Mouse (Mus musculus): ENCODE results near the gene Ddx52.

The Ddx52 gene

GRCm38 (mm10) chr11:83941950-83942840 is at the start of gene Ddx52:
Ddx52 (plus strand) TSS chr11:83942062.
- DNase-seq (ENCODE audit: low read depth, low spot score) = peak; percentile 97

- DNase-seq (ENCODE audit: low read depth, low spot score) = no peak
These were observed 48.5 kb upstream of the Ddx52 start for GRCm38 (mm10) chr11:83893325-83893724.

- no peak for DNase-seq (ENCODE audit: low read depth, low spot score)
These were observed 45.1 kb upstream of the Ddx52 start for GRCm38 (mm10) chr11:83896430-83897410.

- no peak for DNase-seq (ENCODE audit: low read depth, low spot score)
These were observed 44.3 kb upstream of the Ddx52 start for GRCm38 (mm10) chr11:83897569-83897968.

GRCm38 (mm10) chr11:83902812-83903211 is 39.0 kb upstream of the Ddx52 start:
- no peak for DNase-seq (ENCODE audit: low read depth, low spot score)

- DNase-seq (ENCODE audit: low read depth, low spot score) = no peak
These were observed 36.1 kb upstream of the Ddx52 start for GRCm38 (mm10) chr11:83905756-83906155.

- no peak for DNase-seq (ENCODE audit: low read depth, low spot score)
These were observed 33.5 kb upstream of the Ddx52 start for GRCm38 (mm10) chr11:83908376-83908775.

GRCm38 (mm10) chr11:83913824-83914311 is 28.0 kb upstream of the Ddx52 start:
- DNase-seq (ENCODE audit: low read depth, low spot score) = no peak

- no peak for DNase-seq (ENCODE audit: low read depth, low spot score)
These were observed 27.4 kb upstream of the Ddx52 start for GRCm38 (mm10) chr11:83914501-83914900.

- DNase-seq (ENCODE audit: low read depth, low spot score) = no peak
These were observed 19.3 kb upstream of the Ddx52 start for GRCm38 (mm10) chr11:83922600-83922999.

- peak; percentile 7 for DNase-seq (ENCODE audit: low read depth, low spot score)
These were observed 14.8 kb upstream of the Ddx52 start for GRCm38 (mm10) chr11:83927097-83927496.

GRCm38 (mm10) chr11:83932506-83933106 is 9.3 kb upstream of the Ddx52 start:
- DNase-seq (ENCODE audit: low read depth, low spot score) = no peak

- DNase-seq (ENCODE audit: low read depth, low spot score) = no peak
These were observed 8.5 kb upstream of the Ddx52 start for GRCm38 (mm10) chr11:83933376-83933775.

- peak; percentile 84 for DNase-seq (ENCODE audit: low read depth, low spot score)
These were observed 5.7 kb upstream of the Ddx52 start for GRCm38 (mm10) chr11:83935986-83936665.

- no peak for DNase-seq (ENCODE audit: low read depth, low spot score)
These were observed 3.3 kb upstream of the Ddx52 start for GRCm38 (mm10) chr11:83938556-83938955.

- DNase-seq (ENCODE audit: low read depth, low spot score) = no peak
These were observed 15.0 kb downstream of the Ddx52 start for GRCm38 (mm10) chr11:83956822-83957221.

GRCm38 (mm10) chr11:83961983-83962382 is 20.1 kb downstream of the Ddx52 start:
- DNase-seq (ENCODE audit: low read depth, low spot score) = peak; percentile 75

- peak; percentile 95 for DNase-seq (ENCODE audit: low read depth, low spot score)
These were observed 22.4 kb downstream of the Ddx52 start, which contains the start of gene Synrg for GRCm38 (mm10) chr11:83963991-83964921. Synrg (plus strand) TSS chr11:83964428.

- DNase-seq (ENCODE audit: low read depth, low spot score) = no peak
These were observed 25.8 kb downstream of the Ddx52 start for GRCm38 (mm10) chr11:83967436-83968204.

Measured in brain, adult 2 months (tissue).